Mouse (Mus musculus): ENCODE data around the gene Ubox5.

GRCm38 (mm10) chr2:130558015-130558414 lies 71.8 kb downstream of the Ubox5 start:
- TF ChIP-seq MXI1 (IDR thresholded peaks at IDR 0.05; ENCODE audit: low read depth, low read length) (no peak), MEF2A (IDR thresholded peaks at IDR 0.05; ENCODE audit: borderline replicate concordance, low read depth, low read length) (no peak), CHD1 (IDR thresholded peaks at IDR 0.05; ENCODE audit: low read depth, low read length) (no peak), NELFE (IDR thresholded peaks at IDR 0.05; ENCODE audit: low read depth, low read length) (no peak), MYC (IDR thresholded peaks at IDR 0.05; ENCODE audit: low read depth, low read length) (0 out of 2 replicates have a peak, but pooled peaks have one; percentile 66), POLR2A (IDR thresholded peaks at IDR 0.05; ENCODE audit: low read depth, low read length) (no peak), CTCF (conservative IDR thresholded peaks at IDR 0.05 in 1 of 2, IDR thresholded peaks at IDR 0.05 in 1 of 2; ENCODE audit: low read depth in 2 of 2, low read length in 2 of 2) (peak in 1 of 2 experiments; percentile 48; a peak in 2 of 4 replicates)
